Mouse (Mus musculus) limb, embryonic 12.5 days (tissue): ENCODE measurements around the gene Sept12. TPM values are rescaled to one million over a fixed set of nuclear protein-coding genes. Genes with fewer than 3 reads are reported as not detected.
A peak's percentile ranks its signal among the peaks of the same experiment; 100 is the strongest.

ENCODE experiments used
- ATAC-seq: fragments of 200-750 bp; cut with Nextera tagmentation; 2 replicates; pipeline ENCODE4 v1.8.0; 2017; ENCODE audit warnings: low read depth, moderate TSS enrichment; ENCODE audit not compliant: insufficient number of reproducible peaks, insufficient read depth, low FRiP score, low TSS enrichment
- H3K27ac ChIP-seq: fragments of 300-500 bp; sonication (generic); 2 replicates; pipeline ENCODE4 v1.5.1; 2016; ENCODE audit warnings: mild to moderate bottlenecking, moderate library complexity
- H3K27me3 ChIP-seq: fragments of 300-500 bp; sonication (generic); 2 replicates; pipeline ENCODE4 v1.6.1; 2016; ENCODE audit warnings: mild to moderate bottlenecking, moderate library complexity
- H3K36me3 ChIP-seq: fragments of 300-500 bp; sonication (generic); 2 replicates; pipeline ENCODE4 v1.6.1; 2016; ENCODE audit warnings: mild to moderate bottlenecking, moderate library complexity
- H3K4me1 ChIP-seq: fragments of 300-500 bp; sonication (generic); replicated peaks from 2 replicates; pipeline ENCODE4 v1.6.1; 2016
- H3K4me2 ChIP-seq: fragments of 300-500 bp; sonication (generic); 2 replicates; pipeline ENCODE4 v1.6.1; 2016; ENCODE audit warnings: mild to moderate bottlenecking, moderate library complexity
- H3K4me3 ChIP-seq: fragments of 300-500 bp; sonication (generic); replicated peaks from 2 replicates; pipeline ENCODE4 v1.5.1; 2016; ENCODE audit warnings: mild to moderate bottlenecking
- H3K9ac ChIP-seq: fragments of 300-500 bp; sonication (generic); replicated peaks from 2 replicates; pipeline ENCODE4 v1.6.1; 2016; ENCODE audit warnings: mild to moderate bottlenecking, moderate library complexity
- H3K9me3 ChIP-seq: fragments of 300-500 bp; sonication (generic); 2 replicates; pipeline ENCODE4 v1.6.1; 2016; ENCODE audit warnings: mild to moderate bottlenecking, moderate library complexity
- WGBS: fragments of 180-500 bp; shearing (Covaris S2); methylation state at CpG from one replicate; pipeline ENCODE4 v1.1.7; 2016; 5-methylcytosine and 5-hydroxymethylcytosine counted together
- polyA plus RNA-seq: library from polyadenylated mRNA; unstranded; fragments of >200 nt; fragmentation: Nextera tagmentation; extraction: Ambion mirVana; gene quantifications from 2 replicates; pipeline ENCODE4 v1.2.1, GENCODE M21; 2016

Gene Sept12
- polyA plus RNA-seq, 1 experiment from 2014 or later = 0.08 TPM

- Histone ChIP-seq H3K9me3 (no peaks in the 10 kb centered on the region), H3K27me3 (no peaks in the 10 kb centered on the region), H3K4me1 (no peaks in the 10 kb centered on the region), H3K9ac (no peak overlapping the region), H3K27ac (no peak overlapping the region), H3K4me3 (no peak overlapping the region), H3K4me2 (no peak overlapping the region), H3K36me3 (no peaks in the 10 kb centered on the region)
- no peak for ATAC-seq
- WGBS = 81% methylated on average over 5 of the region's 5 CpGs
Measured at GRCm38 (mm10) chr16:4974521-4974920, 23.1 kb downstream of the Sept12 start.

- Histone ChIP-seq H3K27me3 (no peaks in the 10 kb centered on the region), H3K27ac (no peak overlapping the region)
- WGBS = 83% methylated on average over 4 of the region's 4 CpGs
Measured at GRCm38 (mm10) chr16:4971626-4972025, 26.0 kb downstream of the Sept12 start.

DNA sequence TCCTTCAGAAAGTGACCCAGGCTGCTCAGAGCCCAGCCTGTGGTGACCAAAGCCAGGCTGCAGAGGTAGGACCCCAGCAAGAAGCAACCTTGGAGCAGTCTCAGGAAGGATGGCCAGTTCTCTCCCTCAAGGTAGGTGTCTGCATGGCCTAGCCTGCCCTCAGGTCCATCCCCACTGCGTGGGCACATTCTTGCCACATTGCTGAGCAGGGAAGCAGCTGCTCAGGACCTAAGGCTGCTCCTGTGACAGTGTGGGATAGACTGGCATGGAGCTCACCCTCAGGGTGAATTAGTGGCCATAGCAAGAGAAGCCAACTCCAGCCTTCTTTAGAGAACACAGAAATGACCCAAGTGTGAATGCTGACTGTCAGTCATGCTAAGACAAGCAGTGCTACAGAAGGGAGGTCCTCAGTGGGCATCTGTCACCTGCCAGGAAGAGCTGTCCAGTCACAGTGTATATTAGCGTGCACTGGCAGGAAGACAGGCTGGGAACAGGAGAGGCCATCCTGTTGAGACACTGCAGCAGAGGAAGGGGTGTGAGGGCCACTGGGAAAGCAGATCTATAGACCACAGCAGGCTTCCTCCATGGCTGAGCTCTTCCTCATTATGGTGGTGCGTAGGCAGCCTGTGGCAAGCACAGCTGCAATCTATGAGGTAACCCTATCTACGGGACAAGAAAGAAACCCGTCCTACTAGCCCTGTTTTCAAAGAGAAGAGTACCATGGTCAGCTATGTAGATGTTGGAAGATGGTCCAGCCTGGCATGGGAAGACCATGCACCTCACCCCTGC is 28.4 kb downstream of the Sept12 start:
- no peaks in the 10 kb centered on the region for H3K9me3 ChIP-seq
- H3K36me3 ChIP-seq = no peaks in the 10 kb centered on the region
- H3K4me2 ChIP-seq = no peak overlapping the region
- ATAC-seq = no peak
- H3K4me3 ChIP-seq = no peak overlapping the region
- no peak overlapping the region for H3K27ac ChIP-seq
- 0 out of 2 replicates have a peak, but pooled peaks cover 7% of the 10 kb centered on the region for H3K4me1 ChIP-seq
- H3K27me3 ChIP-seq = no peaks in the 10 kb centered on the region
- 76% methylated on average over 5 of the region's 5 CpGs for WGBS
- no peak overlapping the region; the same call in 1 of the 2 replicates for H3K9ac ChIP-seq

More at GRCm38 (mm10) chr16:4971626-4972025, 26.0 kb downstream of the Sept12 start:
- H3K4me1 ChIP-seq = no peaks in the 10 kb centered on the region
- H3K9me3 ChIP-seq = no peaks in the 10 kb centered on the region
- no peak overlapping the region for H3K4me3 ChIP-seq
- no peak overlapping the region for H3K4me2 ChIP-seq
- H3K36me3 ChIP-seq = no peaks in the 10 kb centered on the region
- no peak for ATAC-seq
- H3K9ac ChIP-seq = no peak overlapping the region

DNA sequence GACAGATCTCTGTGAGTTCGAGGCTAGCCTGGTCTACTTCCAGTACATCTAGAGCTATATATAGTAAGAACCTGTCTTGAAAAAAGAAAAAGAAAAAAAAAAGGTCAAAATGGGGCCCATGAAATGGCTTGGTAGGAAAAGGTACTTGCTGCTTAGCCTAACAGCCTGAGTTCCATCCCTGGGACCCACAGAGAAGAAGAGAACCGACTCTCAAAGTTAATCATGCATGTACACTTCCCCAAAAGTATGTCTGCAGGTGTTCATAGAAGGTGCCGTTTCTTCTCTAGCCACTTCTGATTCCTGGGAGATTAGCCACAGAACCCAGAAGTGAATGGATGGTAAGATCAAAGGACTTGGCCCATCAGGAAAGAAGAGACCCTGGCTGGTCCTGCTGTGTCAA is 29.2 kb downstream of the Sept12 start:
- Histone ChIP-seq H3K4me3 (no peak overlapping the region), H3K9ac (no peak overlapping the region), H3K4me1 (peaks cover 8% of the 10 kb centered on the region), H3K27ac (no peak overlapping the region), H3K27me3 (no peaks in the 10 kb centered on the region), H3K9me3 (no peaks in the 10 kb centered on the region), H3K4me2 (no peak overlapping the region), H3K36me3 (no peaks in the 10 kb centered on the region)
- no peak for ATAC-seq
- WGBS = 79% methylated on average over 3 of the region's 3 CpGs

GRCm38 (mm10) chr16:4965392-4966129 is 32.1 kb downstream of the Sept12 start:
- H3K9ac ChIP-seq = no peak overlapping the region
- 86% methylated on average over 8 of the region's 8 CpGs for WGBS

GRCm38 (mm10) chr16:4964731-4965391 is 32.8 kb downstream of the Sept12 start:
- Histone ChIP-seq H3K36me3 (peaks cover 8% of the 10 kb centered on the region; the same call in 1 of the 2 replicates), H3K27ac (peak overlapping the region; percentile 70), H3K4me3 (peak overlapping the region; percentile 90), H3K4me1 (peaks cover 24% of the 10 kb centered on the region), H3K4me2 (peak overlapping the region; percentile 84), H3K27me3 (no peaks in the 10 kb centered on the region), H3K9ac (peak overlapping the region; percentile 81), H3K9me3 (no peaks in the 10 kb centered on the region)
- ATAC-seq = peak; percentile 4; the same call in 1 of the 2 replicates
- 27% methylated on average over 13 of the region's 13 CpGs for WGBS

More at GRCm38 (mm10) chr16:4965392-4966129, 32.1 kb downstream of the Sept12 start:
- peak overlapping the region; percentile 84; the same call in 1 of the 2 replicates for H3K4me2 ChIP-seq
- peaks cover 1% of the 10 kb centered on the region; the same call in 1 of the 2 replicates for H3K36me3 ChIP-seq
- no peaks in the 10 kb centered on the region for H3K9me3 ChIP-seq
- ATAC-seq = no peak
- no peak overlapping the region for H3K27ac ChIP-seq
- H3K27me3 ChIP-seq = no peaks in the 10 kb centered on the region
- peak overlapping the region; percentile 90 for H3K4me3 ChIP-seq
- peaks cover 24% of the 10 kb centered on the region for H3K4me1 ChIP-seq

DNA sequence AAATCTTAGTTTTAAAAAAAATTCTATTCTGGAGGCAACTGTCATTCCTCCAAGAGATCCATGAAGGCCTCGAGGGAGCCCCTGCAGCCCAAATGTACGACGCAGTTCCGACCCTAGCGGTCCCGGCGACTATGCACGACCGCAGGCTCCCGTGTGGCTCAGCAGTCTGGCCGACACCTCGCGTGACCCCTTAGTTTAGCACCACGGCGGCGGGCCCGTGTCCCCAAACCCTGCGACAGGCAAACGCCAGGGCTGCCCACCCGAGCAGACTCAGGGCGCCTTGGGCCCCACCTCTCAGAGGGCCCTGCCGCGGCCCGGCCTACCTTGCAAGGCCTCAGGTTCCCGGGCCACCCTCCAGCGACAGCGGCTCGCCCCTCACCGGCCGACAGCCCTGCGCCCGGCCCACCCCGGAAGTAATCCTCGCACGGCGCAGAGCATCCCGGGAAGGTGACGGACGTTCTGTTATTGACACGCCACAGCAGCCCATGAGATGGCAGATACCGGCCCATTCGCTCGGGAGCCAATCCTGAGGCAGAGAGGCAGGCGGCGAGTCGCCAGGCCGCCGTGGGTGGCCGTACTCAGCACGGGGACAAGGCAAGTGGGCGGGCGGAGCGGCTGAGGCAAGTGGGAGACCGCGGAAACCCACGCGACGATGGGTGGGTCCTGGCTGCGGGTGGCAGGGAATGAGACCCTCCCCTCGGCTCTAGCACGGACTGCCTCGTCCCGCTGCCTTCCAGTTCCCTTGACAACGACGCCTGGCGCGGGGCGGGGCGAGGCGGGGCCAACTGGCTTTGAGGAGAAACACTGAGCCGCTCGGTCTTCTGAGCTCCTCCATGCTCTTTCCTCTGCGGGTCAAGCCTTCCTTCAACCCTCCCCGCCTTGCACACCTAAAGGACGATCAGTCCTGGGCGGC is 33.6 kb downstream of the Sept12 start, which contains the start of gene Anks3:
Gene Anks3 (minus strand): TSS at position 409 of the 913 bp plus-strand sequence.
- peak within 1 kb of the TSS; percentile 70 for H3K27ac ChIP-seq
- no peaks in the 10 kb centered on the region for H3K27me3 ChIP-seq
- WGBS = under 1% methylated on average over 76 of the region's 76 CpGs
- H3K4me1 ChIP-seq = peaks cover 24% of the 10 kb centered on the region
- H3K9me3 ChIP-seq = no peaks in the 10 kb centered on the region
- ATAC-seq = peak; percentile 97
- H3K36me3 ChIP-seq = peaks cover 14% of the 10 kb centered on the region; the same call in 1 of the 2 replicates
- H3K9ac ChIP-seq = peak within 1 kb of the TSS; percentile 81
- H3K4me2 ChIP-seq = peak within 1 kb of the TSS; percentile 84
- peak within 1 kb of the TSS; percentile 90 for H3K4me3 ChIP-seq

DNA sequence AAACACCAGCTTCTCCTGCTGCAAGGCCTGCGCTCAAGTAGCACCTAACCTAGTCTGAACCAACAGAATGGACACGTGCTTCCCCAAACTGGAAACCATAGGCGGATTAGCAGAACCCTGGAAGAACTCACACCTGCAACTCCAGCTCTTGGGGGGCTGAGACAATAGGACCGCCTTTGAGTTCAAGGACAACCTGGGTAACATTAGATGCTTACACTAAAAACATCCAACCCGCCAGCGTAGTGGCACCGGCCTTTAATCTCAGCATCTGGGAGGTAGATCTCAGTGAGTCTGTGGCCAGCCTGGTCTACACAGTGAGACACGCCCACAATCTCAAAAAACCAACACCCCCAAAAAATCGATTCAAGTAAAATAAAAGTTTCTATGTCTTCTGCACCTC is 34.3 kb downstream of the Sept12 start:
- Histone ChIP-seq H3K36me3 (peaks cover 14% of the 10 kb centered on the region; the same call in 1 of the 2 replicates), H3K9me3 (no peaks in the 10 kb centered on the region), H3K4me2 (peak overlapping the region; percentile 84), H3K4me3 (peak overlapping the region; percentile 90), H3K4me1 (peaks cover 24% of the 10 kb centered on the region), H3K27me3 (no peaks in the 10 kb centered on the region), H3K27ac (peak overlapping the region; percentile 70; the same call in 1 of the 2 replicates), H3K9ac (peak overlapping the region; percentile 81)
- 43% methylated on average over 9 of the region's 9 CpGs for WGBS
- ATAC-seq = no peak

GRCm38 (mm10) chr16:4960260-4960659 is 37.4 kb downstream of the Sept12 start:
- H3K4me1 ChIP-seq = peaks cover 21% of the 10 kb centered on the region
- 86% methylated on average over 8 of the region's 8 CpGs for WGBS
- no peaks in the 10 kb centered on the region for H3K27me3 ChIP-seq
- H3K4me3 ChIP-seq = no peak overlapping the region
- no peak overlapping the region for H3K27ac ChIP-seq
- H3K9ac ChIP-seq = no peak overlapping the region
- no peaks in the 10 kb centered on the region for H3K9me3 ChIP-seq
- ATAC-seq = no peak
- no peak overlapping the region for H3K4me2 ChIP-seq
- peaks cover 42% of the 10 kb centered on the region for H3K36me3 ChIP-seq

- H3K27me3 ChIP-seq = no peaks in the 10 kb centered on the region
- peaks cover 6% of the 10 kb centered on the region for H3K4me1 ChIP-seq
- ATAC-seq = no peak
- H3K4me2 ChIP-seq = no peak overlapping the region
- no peaks in the 10 kb centered on the region for H3K9me3 ChIP-seq
- WGBS = 91% methylated on average over 3 of the region's 3 CpGs
- H3K9ac ChIP-seq = no peak overlapping the region
- H3K36me3 ChIP-seq = peaks cover 70% of the 10 kb centered on the region
- no peak overlapping the region for H3K27ac ChIP-seq
- no peak overlapping the region for H3K4me3 ChIP-seq
Measured at GRCm38 (mm10) chr16:4957446-4957845, 40.2 kb downstream of the Sept12 start.
